Mouse (Mus musculus): ENCODE measurements around the gene Susd3.

DNA sequence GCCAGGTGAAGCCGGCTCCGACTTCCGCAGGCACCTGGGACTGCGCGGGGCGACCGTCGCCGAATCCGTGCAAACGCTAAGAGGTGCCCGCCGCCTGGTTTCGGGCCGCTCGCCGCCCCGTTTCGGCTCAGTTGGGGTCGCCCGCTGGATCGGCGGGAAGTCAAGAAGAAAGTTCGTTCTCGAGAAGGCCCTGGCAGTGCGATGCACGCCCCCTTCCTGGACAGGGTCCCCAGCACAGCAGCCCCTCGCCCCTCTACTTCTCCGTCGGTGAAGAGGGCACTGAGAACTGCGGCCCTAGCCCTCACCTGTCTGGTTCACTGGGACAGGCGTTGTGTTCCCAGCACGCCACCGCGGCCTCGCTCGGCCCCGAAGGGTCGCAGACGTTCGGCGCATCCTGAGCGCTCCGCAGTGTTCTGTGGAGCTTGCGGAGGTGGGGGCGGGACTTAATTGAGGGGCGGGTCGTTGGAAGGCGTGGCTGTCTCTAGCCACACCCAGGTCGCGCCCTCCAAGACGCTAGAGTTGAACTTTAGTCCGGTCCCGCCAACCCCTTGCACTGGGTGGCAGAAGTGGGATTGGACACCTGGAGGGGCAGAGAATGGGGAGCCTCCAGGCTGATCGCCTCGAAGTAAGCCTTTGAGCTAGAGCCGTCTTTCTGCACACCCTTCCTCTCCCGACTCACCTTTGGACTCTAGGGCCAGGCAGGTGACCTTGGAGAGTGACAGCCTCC, 603 bp downstream of the Susd3 start:
- no peak for TF ChIP-seq CTCF (IDR thresholded peaks at IDR 0.05; ENCODE audit: control insufficient read depth, insufficient read depth, low read length)
- TF ChIP-seq POLR2A (IDR thresholded peaks at IDR 0.05; ENCODE audit: borderline replicate concordance, control insufficient read depth, low read depth, low read length) = peak; percentile 49; the same call in 1 of the 2 replicates
